Mouse (Mus musculus): ENCODE data around the gene Xndc1. TPM values are rescaled to one million over a fixed set of nuclear protein-coding genes. Genes with fewer than 3 reads are reported as not detected.
A peak's percentile ranks its signal among the peaks of the same experiment; 100 is the strongest.

Xndc1 gene
- polyA plus RNA-seq, 1 experiment, result 47.9 TPM

DNA sequence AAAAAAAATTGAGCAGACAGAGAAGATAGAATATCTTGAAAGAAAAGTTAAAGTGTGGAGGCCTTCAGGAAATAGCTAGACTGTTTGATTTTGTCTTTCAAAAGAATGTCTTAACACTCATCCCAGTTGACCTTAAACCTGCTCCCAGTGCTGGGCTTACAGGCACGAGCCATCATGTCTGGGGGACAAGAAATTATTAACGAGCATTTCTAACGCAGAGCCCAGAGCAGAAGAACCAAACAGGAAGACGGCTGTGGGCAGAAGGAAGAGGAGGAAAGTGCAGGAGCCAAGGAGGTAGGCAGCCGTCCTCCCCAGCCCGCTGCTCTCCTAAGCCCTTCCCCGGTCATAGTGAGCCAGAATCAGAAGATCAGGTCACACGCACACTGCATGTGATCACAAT is 15.0 kb downstream of the Xndc1 start:
- Histone ChIP-seq H3K27me3 (ENCODE audit: control insufficient read depth, insufficient read depth, low read length) (no peaks in the 10 kb centered on the region), H3K36me3 (ENCODE audit: control insufficient read depth, insufficient read depth, low read length) (peaks cover 5% of the 10 kb centered on the region), H3K4me1 (ENCODE audit: control insufficient read depth, insufficient read depth, low read length) (no peaks in the 10 kb centered on the region; the same call in 1 of the 2 replicates), H3K4me3 (ENCODE audit: control insufficient read depth, low read depth, low read length) (no peak overlapping the region), H3K27ac (ENCODE audit: control insufficient read depth, insufficient read depth, low read depth, low read length) (no peak overlapping the region)
- TF ChIP-seq POLR2A (IDR thresholded peaks at IDR 0.05; ENCODE audit: control insufficient read depth, low read depth, low read length) (no peak), CTCF (IDR thresholded peaks at IDR 0.05; ENCODE audit: control insufficient read depth, insufficient read depth, insufficient replicate concordance, low read depth, low read length) (no peak)

DNA sequence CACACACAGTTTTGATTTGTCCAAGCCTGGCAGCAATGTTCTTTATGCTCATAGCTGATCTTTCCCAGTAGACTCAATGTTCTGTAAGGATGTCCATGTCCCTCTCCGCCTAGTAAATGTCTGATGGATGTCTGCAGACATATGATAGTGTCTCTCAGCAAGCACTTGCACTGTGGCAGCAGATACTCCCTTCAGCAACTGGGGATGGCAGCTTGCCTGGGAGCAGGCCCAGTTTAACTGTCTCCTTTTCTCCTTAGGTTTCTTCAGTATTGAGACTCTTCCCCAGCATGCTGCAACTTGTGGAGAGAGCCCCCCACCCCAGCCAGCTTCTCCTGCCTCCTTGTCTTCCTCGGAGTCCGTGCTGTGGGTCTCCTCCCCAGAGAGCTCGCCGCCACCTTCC is 16.5 kb downstream of the Xndc1 start:
- Histone ChIP-seq H3K27me3 (ENCODE audit: control insufficient read depth, insufficient read depth, low read length) (no peaks in the 10 kb centered on the region), H3K4me1 (ENCODE audit: control insufficient read depth, insufficient read depth, low read length) (peaks cover 2% of the 10 kb centered on the region; the same call in 1 of the 2 replicates), H3K27ac (ENCODE audit: control insufficient read depth, insufficient read depth, low read depth, low read length) (no peak overlapping the region), H3K36me3 (ENCODE audit: control insufficient read depth, insufficient read depth, low read length) (peaks cover 5% of the 10 kb centered on the region), H3K4me3 (ENCODE audit: control insufficient read depth, low read depth, low read length) (no peak overlapping the region)
- TF ChIP-seq CTCF (IDR thresholded peaks at IDR 0.05; ENCODE audit: control insufficient read depth, insufficient read depth, insufficient replicate concordance, low read depth, low read length) (no peak), POLR2A (IDR thresholded peaks at IDR 0.05; ENCODE audit: control insufficient read depth, low read depth, low read length) (no peak)

DNA sequence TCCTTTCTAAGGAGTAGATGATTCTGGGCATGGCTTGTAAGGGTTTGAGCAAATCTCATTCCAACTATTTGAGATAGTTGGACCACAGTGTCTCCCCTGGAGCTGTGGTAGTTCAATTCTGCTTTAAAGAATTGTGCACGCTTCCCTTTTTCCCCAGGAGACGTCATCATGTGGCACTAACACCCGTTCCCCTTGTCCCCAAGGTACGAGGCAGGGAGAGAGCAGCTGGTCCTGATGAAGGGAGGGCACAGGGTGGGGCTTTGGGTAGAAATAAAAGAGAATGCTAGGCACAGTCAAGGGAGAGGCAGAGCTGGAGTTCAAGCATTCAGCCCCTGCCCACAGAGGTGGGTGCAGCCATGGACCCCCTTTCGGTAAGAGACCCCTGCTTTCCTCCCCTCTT is 17.5 kb downstream of the Xndc1 start, which contains the start of gene Trpc2:
Gene Trpc2, plus strand, starts transcription at position 301 of the 400 bp plus-strand sequence.
- TF ChIP-seq POLR2A (IDR thresholded peaks at IDR 0.05; ENCODE audit: control insufficient read depth, low read depth, low read length) (no peak), CTCF (IDR thresholded peaks at IDR 0.05; ENCODE audit: control insufficient read depth, insufficient read depth, insufficient replicate concordance, low read depth, low read length) (no peak)
- Histone ChIP-seq H3K36me3 (ENCODE audit: control insufficient read depth, insufficient read depth, low read length) (peaks cover 5% of the 10 kb centered on the region), H3K27ac (ENCODE audit: control insufficient read depth, insufficient read depth, low read depth, low read length) (no peak within 1 kb of the TSS), H3K4me1 (ENCODE audit: control insufficient read depth, insufficient read depth, low read length) (peaks cover 2% of the 10 kb centered on the region; the same call in 1 of the 2 replicates), H3K27me3 (ENCODE audit: control insufficient read depth, insufficient read depth, low read length) (no peaks in the 10 kb centered on the region), H3K4me3 (ENCODE audit: control insufficient read depth, low read depth, low read length) (no peak within 1 kb of the TSS)

DNA sequence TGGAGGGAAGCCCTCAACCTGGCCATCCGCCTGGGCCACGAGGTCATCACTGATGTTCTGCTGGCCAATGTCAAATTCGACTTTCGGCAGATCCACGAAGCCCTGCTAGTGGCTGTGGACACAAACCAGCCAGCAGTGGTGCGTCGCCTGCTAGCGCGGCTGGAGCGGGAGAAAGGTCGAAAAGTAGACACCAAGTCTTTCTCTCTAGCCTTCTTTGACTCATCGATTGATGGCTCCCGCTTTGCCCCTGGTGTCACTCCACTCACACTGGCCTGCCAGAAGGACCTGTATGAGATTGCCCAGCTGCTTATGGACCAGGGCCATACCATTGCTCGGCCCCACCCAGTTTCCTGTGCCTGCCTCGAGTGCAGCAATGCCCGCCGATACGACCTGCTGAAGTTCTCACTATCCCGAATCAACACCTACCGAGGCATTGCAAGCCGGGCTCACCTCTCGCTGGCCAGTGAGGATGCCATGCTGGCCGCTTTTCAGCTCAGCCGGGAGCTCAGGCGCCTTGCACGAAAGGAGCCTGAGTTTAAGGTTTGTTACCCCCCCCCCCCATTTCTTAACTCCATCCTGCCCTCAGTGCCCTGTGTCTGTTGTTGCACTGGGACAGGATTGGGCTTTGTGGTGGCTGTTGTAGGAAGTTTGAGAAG is 18.9 kb downstream of the Xndc1 start:
- peaks cover 5% of the 10 kb centered on the region for H3K36me3 ChIP-seq (ENCODE audit: control insufficient read depth, insufficient read depth, low read length)

DNA sequence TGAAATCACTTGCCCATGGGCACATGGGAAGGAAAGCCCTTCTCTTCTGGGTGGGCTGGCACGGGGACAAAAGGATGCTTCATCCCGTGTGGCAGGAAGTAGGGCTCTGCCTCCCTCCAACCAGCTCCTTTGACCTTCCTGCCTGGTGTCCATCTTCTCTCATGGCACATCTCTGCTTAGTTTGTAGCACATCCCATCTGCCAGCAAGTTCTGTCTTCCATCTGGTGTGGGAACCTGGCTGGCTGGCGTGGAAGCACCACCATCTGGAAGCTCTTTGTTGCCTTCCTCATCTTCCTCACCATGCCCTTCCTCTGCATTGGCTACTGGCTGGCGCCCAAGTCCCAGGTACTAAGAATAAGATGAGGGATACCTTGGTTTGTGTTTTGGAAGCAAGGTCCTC is 22.0 kb downstream of the Xndc1 start:
- no peaks in the 10 kb centered on the region for H3K36me3 ChIP-seq (ENCODE audit: control insufficient read depth, insufficient read depth, low read length)
- H3K27me3 ChIP-seq (ENCODE audit: control insufficient read depth, insufficient read depth, low read length), result no peaks in the 10 kb centered on the region
- H3K27ac ChIP-seq (ENCODE audit: control insufficient read depth, insufficient read depth, low read depth, low read length), result no peak overlapping the region
- H3K4me3 ChIP-seq (ENCODE audit: control insufficient read depth, low read depth, low read length), result no peak overlapping the region
- TF ChIP-seq POLR2A (IDR thresholded peaks at IDR 0.05; ENCODE audit: control insufficient read depth, low read depth, low read length) (no peak), CTCF (IDR thresholded peaks at IDR 0.05; ENCODE audit: control insufficient read depth, insufficient read depth, insufficient replicate concordance, low read depth, low read length) (no peak)
- H3K4me1 ChIP-seq (ENCODE audit: control insufficient read depth, insufficient read depth, low read length), result peaks cover 2% of the 10 kb centered on the region; the same call in 1 of the 2 replicates

More for the DNA sequence above, 18.9 kb downstream of the Xndc1 start:
- Histone ChIP-seq H3K4me3 (ENCODE audit: control insufficient read depth, low read depth, low read length) (no peak overlapping the region), H3K4me1 (ENCODE audit: control insufficient read depth, insufficient read depth, low read length) (peaks cover 2% of the 10 kb centered on the region; the same call in 1 of the 2 replicates), H3K27me3 (ENCODE audit: control insufficient read depth, insufficient read depth, low read length) (no peaks in the 10 kb centered on the region), H3K27ac (ENCODE audit: control insufficient read depth, insufficient read depth, low read depth, low read length) (no peak overlapping the region)
- no peak for TF ChIP-seq CTCF (IDR thresholded peaks at IDR 0.05; ENCODE audit: control insufficient read depth, insufficient read depth, insufficient replicate concordance, low read depth, low read length)
- TF ChIP-seq POLR2A (IDR thresholded peaks at IDR 0.05; ENCODE audit: control insufficient read depth, low read depth, low read length), result no peak

DNA sequence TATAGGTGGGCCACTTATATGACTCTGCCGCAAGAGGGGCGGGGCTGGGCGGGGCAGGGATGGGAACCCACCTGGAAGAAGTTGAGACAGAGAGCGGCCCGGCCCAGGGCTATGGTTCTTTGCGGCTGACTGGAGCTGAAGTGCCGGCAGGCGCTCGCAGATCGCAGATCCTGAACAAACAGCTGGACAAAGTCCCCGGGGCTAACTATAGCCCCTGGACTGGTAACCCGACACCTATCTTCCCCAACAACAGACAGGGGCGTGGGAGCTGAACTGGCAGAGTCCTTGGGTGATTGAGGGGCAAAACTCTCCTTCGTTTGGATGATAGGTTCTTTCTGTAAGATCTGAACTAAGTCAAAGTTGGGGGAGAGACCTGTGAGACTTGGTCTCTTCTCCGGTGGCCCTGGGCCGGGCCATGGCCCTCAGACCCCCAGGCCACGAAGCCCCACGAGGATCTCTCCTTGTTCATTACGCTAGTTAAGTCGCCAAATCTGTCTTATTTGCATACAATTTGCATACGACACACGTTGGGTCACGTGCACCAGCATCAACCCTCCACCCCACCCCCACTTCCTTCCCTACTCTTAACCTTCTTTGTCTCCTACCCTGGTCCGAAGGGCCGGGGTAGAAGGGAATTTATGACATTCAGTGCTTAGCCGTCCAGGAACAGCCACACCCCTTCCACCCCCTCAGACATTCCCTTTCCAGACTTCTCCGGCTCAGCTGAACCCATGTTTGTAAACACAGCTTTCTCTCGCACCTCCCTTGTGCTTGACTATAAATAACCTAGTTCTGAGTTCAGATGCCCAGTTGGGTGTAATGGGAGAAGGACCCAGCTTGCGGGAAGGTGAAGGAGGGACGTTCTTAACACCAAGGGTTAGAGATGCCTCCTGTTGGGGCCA is 34.7 kb downstream of the Xndc1 start:
- H3K27ac ChIP-seq (ENCODE audit: control insufficient read depth, insufficient read depth, low read depth, low read length), result no peak overlapping the region; the same call in 1 of the 2 replicates
- no peak for TF ChIP-seq CTCF (IDR thresholded peaks at IDR 0.05; ENCODE audit: control insufficient read depth, insufficient read depth, insufficient replicate concordance, low read depth, low read length)
- no peak for TF ChIP-seq POLR2A (IDR thresholded peaks at IDR 0.05; ENCODE audit: control insufficient read depth, low read depth, low read length)
- no peaks in the 10 kb centered on the region for H3K36me3 ChIP-seq (ENCODE audit: control insufficient read depth, insufficient read depth, low read length)
- peak overlapping the region; percentile 83 for H3K4me3 ChIP-seq (ENCODE audit: control insufficient read depth, low read depth, low read length)
- no peaks in the 10 kb centered on the region for H3K27me3 ChIP-seq (ENCODE audit: control insufficient read depth, insufficient read depth, low read length)
- H3K4me1 ChIP-seq (ENCODE audit: control insufficient read depth, insufficient read depth, low read length), result peaks cover 21% of the 10 kb centered on the region

DNA sequence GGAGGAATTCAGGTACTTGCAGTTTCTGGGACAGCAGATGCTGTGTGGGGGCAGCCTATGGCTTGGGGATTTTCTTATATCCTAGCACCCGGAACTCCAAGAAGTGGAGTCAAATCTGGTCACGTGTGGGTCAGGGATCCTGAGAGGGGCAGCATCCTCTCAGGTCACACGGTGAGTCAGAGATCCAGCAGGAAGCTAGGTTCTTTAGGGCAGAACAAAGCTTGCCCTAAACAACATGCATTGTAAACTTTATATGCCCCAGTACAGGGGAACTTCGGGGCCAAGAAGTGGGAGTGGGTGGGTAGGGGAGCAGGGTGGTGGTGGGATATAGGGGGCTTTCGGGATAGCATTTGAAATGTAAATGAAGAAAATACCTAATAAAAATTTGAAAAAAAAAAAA is 35.6 kb downstream of the Xndc1 start:
- peaks cover 21% of the 10 kb centered on the region for H3K4me1 ChIP-seq (ENCODE audit: control insufficient read depth, insufficient read depth, low read length)
- no peaks in the 10 kb centered on the region for H3K27me3 ChIP-seq (ENCODE audit: control insufficient read depth, insufficient read depth, low read length)
- H3K27ac ChIP-seq (ENCODE audit: control insufficient read depth, insufficient read depth, low read depth, low read length), result no peak overlapping the region
- H3K36me3 ChIP-seq (ENCODE audit: control insufficient read depth, insufficient read depth, low read length), result no peaks in the 10 kb centered on the region
- TF ChIP-seq CTCF (IDR thresholded peaks at IDR 0.05; ENCODE audit: control insufficient read depth, insufficient read depth, insufficient replicate concordance, low read depth, low read length) (no peak), POLR2A (IDR thresholded peaks at IDR 0.05; ENCODE audit: control insufficient read depth, low read depth, low read length) (no peak)
- H3K4me3 ChIP-seq (ENCODE audit: control insufficient read depth, low read depth, low read length), result no peak overlapping the region

Measured in testis, adult 2 months (tissue).